Mouse (Mus musculus) layer of hippocampus, postnatal 10 days (tissue): ENCODE data around the gene Fkbp9. TPM values are rescaled to one million over a fixed set of nuclear protein-coding genes. Genes with fewer than 3 reads are reported as not detected.
"Not testable (repeated sequence)": the region's sequence is repeated elsewhere in the genome, so short reads cannot be mapped to it uniquely, and the experiment has no call there.

ENCODE experiments used
- DNase-seq, 2 experiments: peaks; one replicate each; pipeline ENCODE4 v3.0.0; 2021; ENCODE audit warnings: low spot score in 2 of 2
- total RNA-seq, 2 experiments: library from RNA; stranded (reverse); gene quantifications; 2 replicates each; pipeline ENCODE4 v1.2.3; 2021

The Fkbp9 gene
- total RNA-seq, 2 experiments from 2014 or later: 39.0 to 40.2 TPM

GRCm38 (mm10) chr6:56837166-56837565 lies 5.3 kb downstream of the Fkbp9 start:
- no peak for DNase-seq

GRCm38 (mm10) chr6:56837621-56838020 lies 5.8 kb downstream of the Fkbp9 start:
- no peak for DNase-seq

GRCm38 (mm10) chr6:56843229-56843628 lies 11.4 kb downstream of the Fkbp9 start:
- no peak for DNase-seq

- no peak for DNase-seq
These were observed 12.5 kb downstream of the Fkbp9 start for GRCm38 (mm10) chr6:56844365-56844764.

GRCm38 (mm10) chr6:56848974-56849373 lies 17.1 kb downstream of the Fkbp9 start:
- DNase-seq: no peak

- DNase-seq: no peak
These were observed 18.5 kb downstream of the Fkbp9 start for GRCm38 (mm10) chr6:56850315-56850714.

- no peak for DNase-seq
These were observed 22.9 kb downstream of the Fkbp9 start for GRCm38 (mm10) chr6:56854803-56855202.

- DNase-seq: no peak
These were observed 24.9 kb downstream of the Fkbp9 start for GRCm38 (mm10) chr6:56856748-56857147.

GRCm38 (mm10) chr6:56860205-56860848 lies 28.5 kb downstream of the Fkbp9 start:
- DNase-seq: no peak

GRCm38 (mm10) chr6:56866899-56867298 lies 35.0 kb downstream of the Fkbp9 start:
- DNase-seq: not testable (repeated sequence)

GRCm38 (mm10) chr6:56868565-56868964 lies 36.7 kb downstream of the Fkbp9 start:
- no peak for DNase-seq

GRCm38 (mm10) chr6:56870027-56870426 lies 38.2 kb downstream of the Fkbp9 start:
- DNase-seq: no peak

- no peak for DNase-seq
These were observed 45.0 kb downstream of the Fkbp9 start for GRCm38 (mm10) chr6:56876870-56877269.

GRCm38 (mm10) chr6:56877985-56878384 lies 46.1 kb downstream of the Fkbp9 start:
- no peak for DNase-seq

GRCm38 (mm10) chr6:56879352-56879955 lies 47.6 kb downstream of the Fkbp9 start:
- no peak for DNase-seq

- no peak for DNase-seq
These were observed 56.7 kb downstream of the Fkbp9 start for GRCm38 (mm10) chr6:56888561-56888960.

GRCm38 (mm10) chr6:56890762-56891161 lies 58.9 kb downstream of the Fkbp9 start:
- DNase-seq: no peak

- no peak for DNase-seq
These were observed 67.7 kb downstream of the Fkbp9 start for GRCm38 (mm10) chr6:56899601-56900000.

GRCm38 (mm10) chr6:56901336-56901735 lies 69.5 kb downstream of the Fkbp9 start:
- no peak for DNase-seq

- DNase-seq: no peak
These were observed 70.0 kb downstream of the Fkbp9 start for GRCm38 (mm10) chr6:56901824-56902386.

- no peak for DNase-seq
These were observed 71.0 kb downstream of the Fkbp9 start for GRCm38 (mm10) chr6:56902606-56903520.

- DNase-seq: no peak
These were observed 72.0 kb downstream of the Fkbp9 start for GRCm38 (mm10) chr6:56903831-56904230.
